Mouse (Mus musculus): ENCODE data around the gene Atp1a1.

- no peak for TF ChIP-seq CTCF (IDR thresholded peaks at IDR 0.05; ENCODE audit: insufficient read depth, low read depth, low read length)
- no peak for TF ChIP-seq POLR2A (IDR thresholded peaks at IDR 0.05; ENCODE audit: insufficient read depth, low read depth, low read length)
Observed at GRCm38 (mm10) chr3:101590380-101590779, 14.1 kb downstream of the Atp1a1 start.
